Mouse (Mus musculus) urinary bladder, postnatal 25 days (tissue): ENCODE measurements at regions not wholly inside any gene's neighbourhood (a gene's known extent, or its start where the extent isn't known, plus 50 kb on each side); places are given as distances from the start of the nearest gene placed in this dataset.

ENCODE experiments used
- DNase-seq: peaks from one replicate; pipeline ENCODE4 v3.0.0; 2022; ENCODE audit warnings: low spot score

- DNase-seq = no peak
These were observed 86.1 kb downstream of the Abhd5 start for GRCm38 (mm10) chr9:122437464-122437863.

DNA sequence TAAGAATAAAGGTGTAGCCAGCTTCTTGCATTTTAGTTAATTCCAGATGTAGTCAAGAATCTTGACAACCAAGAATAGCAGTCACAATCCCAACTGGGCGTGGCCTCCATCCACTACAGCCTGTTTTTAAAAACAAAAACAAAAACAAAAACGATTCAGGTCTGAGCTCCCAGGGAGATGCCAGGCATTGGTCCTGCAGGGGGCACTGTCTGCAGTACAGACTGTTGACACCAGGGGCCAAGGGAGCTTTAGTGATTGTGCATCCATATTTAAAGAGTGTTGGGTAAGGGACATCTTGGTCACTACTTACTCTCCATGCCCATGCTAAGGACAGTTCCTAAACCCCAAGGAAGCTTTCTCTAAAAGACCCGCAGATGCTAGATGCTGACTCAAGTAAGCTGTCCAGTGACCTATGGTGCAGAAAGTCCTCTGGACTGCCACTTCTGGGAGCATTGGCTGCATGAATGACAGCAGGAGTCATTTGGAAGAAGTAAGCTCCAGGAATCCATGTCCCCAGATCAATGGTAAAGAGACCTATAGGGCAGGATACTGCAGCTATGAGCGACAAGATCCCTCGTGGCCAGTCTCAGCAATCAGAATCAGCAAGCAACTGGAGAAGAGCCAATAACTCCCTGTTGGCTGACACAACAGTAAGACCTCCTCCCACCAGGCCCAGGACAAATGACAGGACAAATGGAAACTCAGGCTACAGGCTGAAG, 95.1 kb downstream of the Abhd5 start:
- DNase-seq = no peak

GRCm38 (mm10) chr9:122447568-122447967, 96.2 kb downstream of the Abhd5 start:
- DNase-seq = no peak

DNA sequence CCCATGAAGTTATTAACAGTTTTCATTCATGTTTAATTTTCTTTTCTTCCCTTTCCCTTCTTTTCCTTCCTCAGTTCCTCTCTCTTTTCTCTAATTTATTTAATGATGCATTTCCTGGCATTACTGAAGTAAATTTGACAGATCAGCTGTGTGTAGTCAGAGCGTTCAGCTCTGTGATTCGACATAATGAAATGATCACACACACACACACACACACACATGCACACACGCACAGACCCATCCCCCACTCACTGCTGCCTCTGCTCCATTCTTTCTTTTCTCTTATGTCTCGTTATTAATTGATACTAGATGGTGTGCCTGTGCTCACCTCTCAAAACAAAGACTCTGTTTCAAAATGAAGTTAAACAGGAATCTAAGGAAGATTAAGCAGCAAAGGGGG, 96.9 kb downstream of the Abhd5 start:
- DNase-seq = no peak

DNA sequence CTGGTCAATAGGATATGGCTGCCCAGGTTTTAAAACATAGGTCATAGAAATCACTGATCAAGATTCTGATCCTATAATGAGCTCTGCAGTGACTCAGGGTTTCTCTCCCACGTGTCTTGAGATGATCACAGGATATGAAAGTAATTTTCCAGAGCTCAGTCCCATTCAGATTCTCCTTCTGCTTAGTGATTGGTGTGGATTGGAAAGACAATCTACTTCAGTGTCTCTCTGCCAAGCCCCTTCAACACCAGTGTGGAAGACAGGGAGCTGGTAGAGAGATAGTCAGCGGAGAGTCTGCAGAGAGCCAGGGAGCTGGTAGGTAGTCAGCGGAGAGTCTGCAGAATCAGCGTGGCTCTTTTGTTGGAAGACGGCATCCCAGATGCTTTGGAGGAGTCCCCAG, 99.1 kb downstream of the Abhd5 start:
- no peak for DNase-seq

- no peak for DNase-seq
These were observed 103.9 kb downstream of the Abhd5 start for GRCm38 (mm10) chr9:122455301-122455700.

DNA sequence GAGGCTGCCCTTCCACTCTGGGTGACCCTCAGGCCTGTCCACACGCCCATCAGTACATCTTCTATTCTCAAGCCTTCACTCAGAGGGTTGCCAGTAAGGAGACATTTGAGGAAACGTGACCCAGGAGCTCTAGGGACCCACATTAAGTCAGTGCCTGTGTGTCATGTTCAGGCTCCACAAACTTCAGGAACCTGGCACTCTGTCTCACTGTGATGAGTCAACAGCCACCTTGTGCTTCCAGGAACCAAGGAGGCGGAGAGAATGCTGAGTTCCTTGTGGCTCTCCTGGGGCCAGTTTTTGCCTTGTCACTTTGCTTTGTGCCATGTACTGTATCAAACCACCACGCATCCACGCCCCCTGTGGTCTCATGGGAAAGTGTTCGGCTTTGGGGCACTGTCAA, 104.4 kb downstream of the Abhd5 start:
- DNase-seq = no peak

GRCm38 (mm10) chr9:122459491-122459890, 108.1 kb downstream of the Abhd5 start:
- DNase-seq = no peak

DNA sequence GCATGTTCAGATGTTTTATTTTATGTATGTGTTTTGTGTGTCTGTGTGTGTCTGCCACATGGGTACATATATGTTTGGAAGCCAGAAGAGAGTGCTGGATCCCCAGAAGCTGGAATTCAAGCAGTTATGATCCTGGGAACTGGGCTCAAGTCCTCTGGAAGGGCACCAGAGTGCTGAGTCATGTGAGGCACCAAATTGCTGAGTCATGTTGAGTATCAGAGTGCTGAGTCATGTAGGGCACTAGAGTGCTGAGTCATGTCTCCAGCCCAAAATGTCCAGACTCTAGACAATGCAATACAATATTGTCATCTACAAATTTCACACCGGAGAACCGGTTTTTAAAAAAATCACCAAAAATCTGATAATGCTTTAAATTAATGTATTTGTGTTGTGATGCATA, 120.1 kb downstream of the Abhd5 start:
- DNase-seq = no peak

GRCm38 (mm10) chr9:122476356-122476755, 124.9 kb downstream of the Abhd5 start:
- DNase-seq = peak; percentile 43

- DNase-seq = no peak
These were observed 135.6 kb downstream of the Abhd5 start for GRCm38 (mm10) chr9:122487001-122487400.

DNA sequence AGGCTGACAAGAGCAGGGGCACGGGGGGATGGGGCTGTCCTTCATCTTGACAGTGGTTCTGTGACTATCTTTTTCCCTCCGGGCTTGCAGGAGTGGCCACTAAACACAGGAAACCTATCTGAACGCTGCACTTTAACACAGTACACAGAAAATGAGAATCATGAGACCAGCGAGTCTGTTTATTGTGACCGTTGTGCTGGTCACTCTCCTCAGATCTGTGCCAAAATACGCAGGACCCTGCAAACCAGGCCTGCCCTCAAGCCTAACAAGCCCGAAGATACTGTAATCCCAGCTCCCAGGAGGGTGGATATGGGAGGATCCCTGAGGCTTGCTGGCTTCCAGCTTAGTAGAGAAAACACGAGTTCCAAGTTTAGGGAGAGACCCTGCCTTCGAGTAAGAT, 143.3 kb downstream of the Abhd5 start:
- no peak for DNase-seq

GRCm38 (mm10) chr9:122496482-122496985, 145.1 kb downstream of the Abhd5 start:
- no peak for DNase-seq

- DNase-seq = no peak
These were observed 150.5 kb downstream of the Abhd5 start for GRCm38 (mm10) chr9:122501864-122502341.

- DNase-seq = no peak
These were observed 170.2 kb downstream of the Abhd5 start for GRCm38 (mm10) chr9:122521569-122521968.

DNA sequence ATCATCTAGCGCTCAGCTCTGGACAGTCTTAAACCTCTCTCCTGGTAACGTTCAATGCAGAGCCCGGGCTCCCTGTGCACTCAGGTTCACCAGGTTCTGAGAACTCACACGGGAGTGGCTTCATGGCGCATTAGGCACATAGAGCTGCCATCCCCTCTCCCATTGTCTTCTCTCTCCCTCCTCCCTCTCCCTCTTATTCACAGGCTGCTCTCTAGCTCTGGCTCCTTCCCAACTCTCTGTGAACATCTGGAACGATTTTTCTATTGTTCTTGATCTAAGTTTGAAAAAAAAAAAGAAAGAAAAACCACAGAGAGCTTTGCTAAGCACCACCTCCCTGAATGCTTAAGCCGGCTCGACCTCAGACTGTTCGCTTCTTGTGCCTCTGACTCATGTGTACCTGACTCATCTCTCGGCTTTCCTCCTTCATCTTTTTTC, 174.2 kb downstream of the Abhd5 start:
- DNase-seq = no peak

DNA sequence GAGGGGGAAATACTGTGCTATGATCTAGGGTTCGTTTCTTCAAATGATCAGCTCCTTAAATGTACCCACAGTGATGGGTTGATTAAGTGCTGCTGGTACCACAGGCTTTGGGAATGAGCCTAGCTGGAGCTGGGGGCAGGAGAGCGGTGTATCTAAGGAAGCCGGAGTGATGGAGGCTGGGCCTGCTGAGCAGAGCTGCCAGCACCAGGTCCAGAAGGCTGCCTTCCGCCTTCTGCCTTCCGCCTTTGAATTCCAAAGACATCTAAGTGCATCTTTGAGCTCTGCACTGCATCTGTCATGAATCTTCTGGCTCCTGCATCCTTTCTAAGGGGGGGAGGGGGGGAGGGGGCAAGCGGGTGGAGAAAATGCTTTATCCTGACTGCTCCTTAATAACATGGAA, 176.9 kb downstream of the Abhd5 start:
- DNase-seq = no peak

DNA sequence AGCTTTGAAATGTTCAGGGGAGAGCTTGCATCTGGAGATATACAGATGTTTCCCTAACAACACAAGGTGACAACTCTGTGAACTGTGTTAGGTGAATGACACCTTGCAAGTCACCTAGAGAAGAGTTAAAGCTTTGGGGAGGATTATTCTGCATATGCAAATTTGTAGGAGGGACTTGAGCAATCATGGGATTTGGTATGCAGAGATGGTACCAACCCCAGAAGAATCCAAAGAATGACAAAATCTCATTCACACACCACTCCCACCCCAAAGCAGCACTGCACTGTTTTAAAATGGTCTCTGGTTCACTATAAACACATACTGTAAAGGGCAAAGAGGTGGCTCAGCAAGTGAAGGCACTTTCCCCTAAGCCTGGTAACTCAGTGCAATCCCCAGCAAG, 178.3 kb downstream of the Abhd5 start:
- no peak for DNase-seq

GRCm38 (mm10) chr9:122531806-122532205, 180.4 kb downstream of the Abhd5 start:
- no peak for DNase-seq

- DNase-seq = no peak
These were observed 182.9 kb downstream of the Abhd5 start for GRCm38 (mm10) chr9:122534121-122534814.

DNA sequence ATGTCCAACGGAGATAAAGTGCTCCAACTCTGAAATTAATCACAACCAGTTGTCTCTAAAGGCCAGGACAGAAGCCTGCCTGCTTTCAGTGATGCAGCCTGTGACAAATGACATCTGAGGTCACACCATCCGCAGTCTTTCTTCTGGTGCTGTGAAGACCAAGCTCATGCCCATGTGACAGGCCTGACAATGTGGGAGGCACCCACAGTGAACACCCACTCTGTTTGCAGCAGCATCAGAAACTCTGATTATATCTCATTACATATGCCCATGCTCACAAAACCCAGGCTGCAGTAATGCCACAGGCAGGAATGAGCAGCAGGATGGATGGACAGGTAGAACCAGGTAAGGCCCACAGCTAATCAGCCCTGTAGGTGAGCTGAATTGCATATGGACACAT, 183.6 kb downstream of the Abhd5 start:
- no peak for DNase-seq

- no peak for DNase-seq
These were observed 188.7 kb downstream of the Abhd5 start for GRCm38 (mm10) chr9:122540091-122540490.

GRCm38 (mm10) chr9:122556051-122556450, 191.1 kb upstream of the Topaz1 start:
- DNase-seq = no peak
